Mouse (Mus musculus) kidney, adult 2 months (tissue): Measurements from ENCODE around the gene Pacsin2.

ENCODE experiments used
- CTCF ChIP-seq: fragments of 200-500 bp; conservative IDR thresholded peaks from 2 replicates; pipeline ENCODE4 v1.5.1; 2011; ENCODE audit warnings: low read depth, mild to moderate bottlenecking, control low read depth, low read length, moderate library complexity, mixed read lengths; ENCODE audit not compliant: insufficient read depth, insufficient read length
- POLR2A ChIP-seq: fragments of 200-500 bp; IDR thresholded peaks from one replicate; pipeline ENCODE4 v1.6.1; 2011; ENCODE audit warnings: low read depth, low read length, control low read depth

DNA sequence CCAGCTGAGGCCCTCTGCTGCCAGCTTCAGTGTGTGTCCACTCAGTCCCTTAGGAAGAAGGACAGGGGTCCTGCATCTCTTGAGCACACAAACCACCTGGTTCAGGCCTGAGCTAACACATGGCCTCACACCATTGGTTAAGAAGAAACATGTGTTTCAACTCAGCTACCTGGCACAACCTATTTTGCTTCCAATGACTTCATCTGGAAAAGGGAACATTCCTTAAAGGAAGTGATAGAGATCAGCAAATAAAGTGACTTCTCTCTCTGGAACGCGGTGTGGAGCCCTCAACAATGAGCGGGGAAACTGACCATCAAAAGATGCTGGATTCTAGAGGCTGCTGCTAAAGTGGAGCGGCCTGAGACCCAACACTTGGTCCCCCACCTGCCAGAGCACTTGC is 52.8 kb downstream of the Pacsin2 start:
- TF ChIP-seq POLR2A (no peak), CTCF (no peak)
